Mouse (Mus musculus) intestine, embryonic 16.5 days (tissue): ENCODE data around the gene Vps41. TPM values are rescaled to one million over a fixed set of nuclear protein-coding genes. Genes with fewer than 3 reads are reported as not detected.

Experiments
- ATAC-seq: fragments of 200-750 bp; cut with Nextera tagmentation; 2 replicates; pipeline ENCODE4 v1.8.0; 2017; ENCODE audit warnings: moderate TSS enrichment, moderate library complexity
- H3K27ac ChIP-seq: fragments of 300-500 bp; sonication (generic); 2 replicates; pipeline ENCODE4 v1.5.1; 2014; ENCODE audit warnings: mild to moderate bottlenecking, low read length
- H3K27me3 ChIP-seq: fragments of 300-500 bp; sonication (generic); replicated peaks from 2 replicates; pipeline ENCODE4 v1.6.1; 2014; ENCODE audit warnings: low read length, control low read depth, mixed read lengths; ENCODE audit not compliant: control insufficient read depth, insufficient read depth
- H3K36me3 ChIP-seq: fragments of 300-500 bp; sonication (generic); 2 replicates; pipeline ENCODE4 v1.6.1; 2014; ENCODE audit warnings: low read length, control low read depth; ENCODE audit not compliant: control insufficient read depth, insufficient read depth
- H3K4me1 ChIP-seq: fragments of 300-500 bp; sonication (generic); 2 replicates; pipeline ENCODE4 v1.6.1; 2014; ENCODE audit warnings: low read length, control low read depth, mixed read lengths; ENCODE audit not compliant: control insufficient read depth, insufficient read depth
- H3K4me2 ChIP-seq: fragments of 300-500 bp; sonication (generic); 2 replicates; pipeline ENCODE4 v1.6.1; 2014; ENCODE audit warnings: low read depth, low read length, control low read depth
- H3K4me3 ChIP-seq: fragments of 300-500 bp; sonication (generic); 2 replicates; pipeline ENCODE4 v1.5.1; 2014; ENCODE audit warnings: mild to moderate bottlenecking, low read length
- H3K9ac ChIP-seq: fragments of 300-500 bp; sonication (generic); 2 replicates; pipeline ENCODE4 v1.6.1; 2014; ENCODE audit warnings: low read depth, low read length
- H3K9me3 ChIP-seq: fragments of 300-500 bp; sonication (generic); 2 replicates; pipeline ENCODE4 v1.6.1; 2016; ENCODE audit warnings: low read length, control low read depth; ENCODE audit not compliant: control insufficient read depth
- WGBS: fragments of 180-500 bp; shearing (Covaris S2); extraction: QIAGEN DNeasy Blood & Tissue Kit; methylation state at CpG from one replicate; pipeline ENCODE4 v1.1.7; 2014; 5-methylcytosine and 5-hydroxymethylcytosine counted together
- polyA plus RNA-seq: library from polyadenylated mRNA; unstranded; fragments of >200 nt; fragmentation: Nextera tagmentation; extraction: Ambion mirVana; gene quantifications from 2 replicates; pipeline ENCODE4 v1.2.1, GENCODE M21; 2015

Vps41 gene
- polyA plus RNA-seq, 1 experiment from 2014 or later: 62.5 TPM

DNA sequence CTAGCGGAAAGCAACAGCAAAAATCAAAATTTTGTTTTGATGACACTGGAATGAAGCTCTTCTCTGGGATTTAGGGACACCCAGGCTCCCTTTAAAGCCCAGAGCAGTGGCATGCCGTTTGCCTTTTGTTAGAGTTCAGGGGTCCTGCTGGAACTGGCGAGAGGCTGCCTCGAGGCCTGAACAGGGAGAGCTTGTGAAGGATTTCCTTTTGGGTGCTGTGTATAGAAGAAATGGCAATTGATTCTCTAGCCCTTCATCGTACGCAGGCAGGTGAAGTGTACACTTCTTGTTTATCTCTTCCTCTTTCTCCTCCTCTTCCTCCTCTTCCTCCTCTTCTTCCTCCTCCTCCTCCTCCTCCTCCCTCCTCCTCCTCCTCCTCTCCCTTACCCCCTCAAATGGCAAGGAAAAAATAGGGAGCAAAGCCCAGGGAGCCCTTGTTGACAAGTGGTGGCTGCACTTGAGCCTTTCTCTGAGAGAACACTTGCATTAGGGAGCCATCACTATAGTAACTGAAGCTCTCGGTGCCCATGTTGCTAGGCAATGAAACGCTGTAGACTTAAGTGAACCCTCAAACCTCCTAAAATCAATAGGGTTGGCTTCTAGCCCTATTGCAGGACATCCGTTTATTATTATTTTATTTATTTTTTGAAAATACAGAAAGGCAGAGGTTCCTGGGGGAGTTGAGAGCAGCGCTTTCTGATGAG lies 107.5 kb downstream of the Vps41 start:
- WGBS: 70% methylated on average over 10 of the region's 10 CpGs
- Histone ChIP-seq H3K9me3 (no peaks in the 10 kb centered on the region), H3K4me2 (no peak overlapping the region), H3K27me3 (no peaks in the 10 kb centered on the region), H3K4me3 (no peak overlapping the region), H3K9ac (no peak overlapping the region), H3K27ac (no peak overlapping the region), H3K36me3 (no peaks in the 10 kb centered on the region), H3K4me1 (no peaks in the 10 kb centered on the region)
- no peak for ATAC-seq

DNA sequence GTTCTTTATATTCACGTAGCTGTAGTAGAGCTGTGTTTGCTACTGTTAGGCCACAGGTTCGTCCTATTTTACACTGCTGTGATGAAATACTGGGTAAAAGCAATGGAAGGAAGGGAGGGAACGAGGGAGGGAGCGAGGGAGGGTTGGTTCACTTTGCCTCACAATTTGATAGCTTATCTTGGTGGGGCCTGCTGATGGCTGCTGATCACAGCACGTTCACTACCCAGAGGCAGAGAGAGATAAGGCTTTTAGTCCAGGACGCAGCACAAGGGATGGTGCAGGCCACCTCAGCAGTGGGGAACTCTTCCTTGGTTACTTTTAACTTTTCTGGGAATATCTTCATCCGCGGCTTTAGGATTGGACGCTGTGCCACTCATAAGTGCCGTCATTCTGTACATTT lies 109.9 kb downstream of the Vps41 start:
- Histone ChIP-seq H3K27ac (no peak overlapping the region), H3K9ac (no peak overlapping the region), H3K9me3 (no peaks in the 10 kb centered on the region), H3K4me1 (no peaks in the 10 kb centered on the region), H3K4me2 (no peak overlapping the region), H3K27me3 (no peaks in the 10 kb centered on the region), H3K36me3 (no peaks in the 10 kb centered on the region), H3K4me3 (no peak overlapping the region)
- 83% methylated on average over 10 of the region's 10 CpGs for WGBS
- ATAC-seq: no peak

DNA sequence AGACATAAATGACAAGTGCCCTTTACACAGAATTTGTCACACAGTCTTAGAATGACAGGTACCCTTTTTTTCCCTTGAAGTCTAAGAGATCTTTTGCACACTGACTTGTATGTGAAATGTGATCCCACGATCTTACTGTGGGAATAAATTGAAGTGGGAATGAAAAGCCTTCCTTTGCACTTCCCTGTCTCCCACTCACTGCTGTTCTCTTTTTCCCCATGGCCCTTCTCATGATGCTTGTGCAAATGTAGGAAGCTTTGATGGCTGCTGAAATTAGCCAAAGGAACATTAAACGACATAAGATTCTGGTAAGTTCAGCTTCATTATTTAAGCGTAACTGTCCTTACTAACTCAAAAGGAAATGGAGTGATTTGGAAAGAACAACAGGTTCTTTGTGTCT lies 113.4 kb downstream of the Vps41 start:
- 81% methylated on average over 3 of the region's 3 CpGs for WGBS
- no peak for ATAC-seq

DNA sequence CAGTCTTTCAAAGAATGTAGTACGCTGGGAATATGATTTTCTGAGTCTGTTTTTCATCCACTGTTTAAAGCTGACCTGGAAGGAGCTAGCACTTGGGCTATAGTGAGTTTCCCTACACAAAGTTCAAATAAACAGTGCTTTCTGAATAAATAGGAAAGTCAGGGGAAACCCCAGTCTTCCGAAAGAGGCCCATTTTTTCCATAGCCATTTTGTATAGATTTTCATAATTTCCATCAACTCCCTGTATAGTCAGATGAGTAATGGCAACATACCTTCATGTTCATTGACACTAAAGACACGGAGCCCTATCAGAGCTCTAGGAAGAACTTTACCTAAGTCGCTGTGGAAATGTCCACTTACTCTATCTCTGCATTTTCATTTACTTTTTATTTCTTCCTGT lies 122.1 kb downstream of the Vps41 start:
- H3K27ac ChIP-seq: no peak overlapping the region
- no peaks in the 10 kb centered on the region for H3K9me3 ChIP-seq
- no peaks in the 10 kb centered on the region for H3K27me3 ChIP-seq
- no peak overlapping the region for H3K9ac ChIP-seq
- H3K4me3 ChIP-seq: no peak overlapping the region
- 85% methylated on average over 4 of the region's 4 CpGs for WGBS
- no peak overlapping the region for H3K4me2 ChIP-seq
- H3K4me1 ChIP-seq: no peaks in the 10 kb centered on the region
- no peaks in the 10 kb centered on the region for H3K36me3 ChIP-seq
- ATAC-seq: no peak

More for the DNA sequence above, 113.4 kb downstream of the Vps41 start:
- Histone ChIP-seq H3K27ac (no peak overlapping the region), H3K9me3 (no peaks in the 10 kb centered on the region), H3K4me2 (no peak overlapping the region), H3K4me3 (no peak overlapping the region), H3K36me3 (no peaks in the 10 kb centered on the region), H3K9ac (no peak overlapping the region), H3K4me1 (no peaks in the 10 kb centered on the region), H3K27me3 (no peaks in the 10 kb centered on the region)

DNA sequence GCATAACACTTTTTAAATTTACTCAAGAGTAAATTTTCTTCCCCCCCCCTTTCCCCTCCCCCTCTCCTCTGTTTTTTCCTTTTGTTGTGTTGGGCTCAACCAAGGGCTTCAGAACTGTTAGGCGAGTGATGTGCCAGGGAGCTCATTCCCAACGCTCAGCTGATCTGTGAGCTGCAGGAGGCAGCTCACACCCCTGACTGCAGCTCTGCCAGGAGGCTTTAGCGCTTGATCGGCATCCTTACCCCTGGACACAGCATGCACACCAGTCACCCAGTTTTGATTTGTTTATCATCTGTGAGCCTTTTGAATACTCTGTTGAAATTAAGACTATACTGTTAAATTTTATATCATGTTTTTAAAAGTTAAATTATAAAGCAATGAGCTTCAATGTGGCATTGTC lies 123.3 kb downstream of the Vps41 start:
- no peak overlapping the region for H3K4me3 ChIP-seq
- H3K36me3 ChIP-seq: no peaks in the 10 kb centered on the region
- no peak overlapping the region for H3K27ac ChIP-seq
- H3K27me3 ChIP-seq: no peaks in the 10 kb centered on the region
- no peaks in the 10 kb centered on the region for H3K9me3 ChIP-seq
- 66% methylated on average over 4 of the region's 4 CpGs for WGBS
- no peak overlapping the region for H3K4me2 ChIP-seq
- no peaks in the 10 kb centered on the region for H3K4me1 ChIP-seq
- ATAC-seq: no peak
- H3K9ac ChIP-seq: no peak overlapping the region

DNA sequence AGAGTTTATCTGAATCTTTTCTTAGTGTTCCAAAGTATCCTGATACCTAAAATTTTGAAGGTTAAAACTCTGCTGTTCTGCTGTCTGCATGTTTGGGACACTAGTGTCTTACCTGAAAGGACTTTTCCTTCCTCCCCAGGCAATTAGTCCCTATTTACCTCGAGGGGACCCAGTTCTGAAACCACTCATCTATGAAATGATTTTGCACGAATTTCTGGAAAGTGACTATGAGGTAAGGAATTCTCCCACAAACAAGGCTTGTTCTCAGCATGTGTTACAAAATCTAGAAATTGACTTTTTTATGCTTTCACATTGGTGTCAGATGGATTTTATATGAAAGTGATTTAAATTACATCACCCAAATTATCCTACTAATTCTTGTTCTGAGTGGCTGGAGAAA lies 123.9 kb downstream of the Vps41 start:
- 75% methylated on average over 2 of the region's 2 CpGs for WGBS
- H3K4me3 ChIP-seq: no peak overlapping the region
- no peak for ATAC-seq
- no peak overlapping the region for H3K27ac ChIP-seq
- H3K4me1 ChIP-seq: no peaks in the 10 kb centered on the region
- no peaks in the 10 kb centered on the region for H3K9me3 ChIP-seq
- H3K4me2 ChIP-seq: no peak overlapping the region
- no peaks in the 10 kb centered on the region for H3K36me3 ChIP-seq
- H3K27me3 ChIP-seq: no peaks in the 10 kb centered on the region
- H3K9ac ChIP-seq: no peak overlapping the region

DNA sequence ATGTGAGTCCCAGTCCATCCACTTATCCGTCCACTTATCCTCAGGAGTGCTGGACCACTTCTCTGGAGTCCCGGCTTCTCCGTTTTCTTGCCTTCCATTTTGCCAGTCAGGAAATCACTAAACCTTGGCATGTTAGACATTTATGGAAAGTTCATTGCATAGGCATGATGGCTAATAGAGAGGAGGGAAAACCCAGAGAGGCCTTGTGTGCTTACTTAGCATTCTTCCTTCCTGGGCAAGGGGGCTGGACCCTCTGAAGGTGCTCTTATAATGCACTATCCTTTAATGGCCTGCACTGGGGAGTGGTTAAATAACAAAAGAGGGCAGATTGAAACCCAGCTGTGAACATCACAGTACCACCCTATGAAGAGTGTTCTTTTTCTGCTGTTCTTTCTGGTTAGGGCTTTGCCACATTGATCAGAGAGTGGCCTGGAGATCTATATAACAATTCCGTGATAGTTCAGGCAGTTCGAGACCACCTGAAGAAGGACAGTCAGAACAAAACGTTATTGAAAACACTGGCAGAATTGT lies 124.7 kb downstream of the Vps41 start:
- H3K4me2 ChIP-seq: no peak overlapping the region
- H3K27me3 ChIP-seq: no peaks in the 10 kb centered on the region
- no peak for ATAC-seq
- H3K4me3 ChIP-seq: no peak overlapping the region
- H3K9ac ChIP-seq: no peak overlapping the region
- H3K9me3 ChIP-seq: no peaks in the 10 kb centered on the region
- no peaks in the 10 kb centered on the region for H3K36me3 ChIP-seq
- 92% methylated on average over 6 of the region's 6 CpGs for WGBS
- no peak overlapping the region for H3K27ac ChIP-seq
- H3K4me1 ChIP-seq: no peaks in the 10 kb centered on the region

DNA sequence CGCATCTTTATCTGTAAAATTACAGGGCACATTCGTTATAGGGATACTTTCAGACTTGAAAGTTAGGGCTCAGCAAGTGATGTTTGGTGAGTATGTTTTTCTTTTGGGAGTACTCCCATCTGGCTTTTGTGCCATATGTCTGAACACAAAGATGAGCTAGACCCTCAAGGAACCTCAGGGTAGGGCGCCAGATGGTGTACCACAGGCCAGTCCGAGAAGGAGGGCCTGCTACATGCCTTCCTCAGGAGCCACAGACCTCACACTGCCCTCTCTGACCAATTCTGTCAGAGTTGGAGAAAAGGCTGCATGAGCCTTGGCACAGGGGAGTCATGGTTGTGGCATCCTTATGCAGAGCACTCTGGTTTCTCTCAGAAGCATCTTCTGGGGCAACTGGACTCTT lies 125.5 kb downstream of the Vps41 start:
- Histone ChIP-seq H3K27me3 (no peaks in the 10 kb centered on the region), H3K9me3 (no peaks in the 10 kb centered on the region), H3K36me3 (no peaks in the 10 kb centered on the region), H3K4me3 (no peak overlapping the region), H3K9ac (no peak overlapping the region), H3K4me2 (no peak overlapping the region), H3K4me1 (no peaks in the 10 kb centered on the region), H3K27ac (no peak overlapping the region)
- WGBS: 88% methylated on average over 4 of the region's 4 CpGs
- ATAC-seq: no peak

DNA sequence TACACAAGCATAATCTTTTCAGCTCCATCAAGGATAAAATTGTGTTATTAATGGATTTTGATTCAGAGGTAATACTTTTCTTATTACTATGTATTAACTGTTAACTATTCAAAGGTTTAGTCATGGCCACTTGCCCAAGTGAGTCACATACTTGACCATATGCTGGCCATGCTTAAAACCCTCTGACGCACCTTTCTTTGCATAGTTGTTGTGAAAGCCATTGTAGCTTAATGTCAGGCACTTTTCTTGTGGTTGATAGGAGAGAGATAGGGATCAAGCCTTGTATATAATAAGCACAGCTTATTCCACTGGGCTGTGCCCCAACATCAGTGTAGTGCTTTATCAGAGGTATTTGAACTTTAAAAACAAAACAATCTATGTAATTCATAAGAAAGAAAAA lies 126.5 kb downstream of the Vps41 start:
- no peaks in the 10 kb centered on the region for H3K27me3 ChIP-seq
- WGBS: 83% methylated on average over 1 of the region's 1 CpGs
- H3K4me3 ChIP-seq: no peak overlapping the region
- no peaks in the 10 kb centered on the region for H3K9me3 ChIP-seq
- H3K4me1 ChIP-seq: no peaks in the 10 kb centered on the region
- no peak for ATAC-seq
- no peak overlapping the region for H3K27ac ChIP-seq
- H3K36me3 ChIP-seq: 0 out of 2 replicates have a peak, but pooled peaks cover 3% of the 10 kb centered on the region
- no peak overlapping the region for H3K4me2 ChIP-seq
- H3K9ac ChIP-seq: no peak overlapping the region

DNA sequence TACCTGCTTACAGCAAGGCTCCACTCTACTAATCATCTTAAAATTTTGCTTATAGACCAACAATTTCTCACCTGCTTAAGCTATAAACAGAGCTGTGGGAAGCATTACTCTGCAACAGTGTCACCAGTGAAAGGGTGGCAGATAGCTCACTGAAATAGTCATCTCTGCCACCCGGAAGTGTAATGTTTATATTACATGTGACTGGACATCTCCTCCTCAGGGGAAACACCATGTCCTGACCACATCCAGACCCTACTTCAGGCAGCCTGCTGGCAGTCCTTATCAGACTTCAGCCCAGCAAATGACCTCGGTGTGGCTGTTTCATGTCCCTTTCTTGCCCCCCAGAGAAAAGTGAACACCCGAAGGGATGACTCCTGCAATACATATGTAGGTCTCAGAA lies 130.3 kb downstream of the Vps41 start:
- WGBS: 50% methylated on average over 3 of the region's 3 CpGs
- Histone ChIP-seq H3K4me2 (no peak overlapping the region), H3K27me3 (no peaks in the 10 kb centered on the region), H3K4me3 (no peak overlapping the region), H3K36me3 (0 out of 2 replicates have a peak, but pooled peaks cover 4% of the 10 kb centered on the region), H3K9ac (no peak overlapping the region), H3K4me1 (no peaks in the 10 kb centered on the region), H3K9me3 (no peaks in the 10 kb centered on the region), H3K27ac (no peak overlapping the region)
- no peak for ATAC-seq
